20 mouse cellular contexts compared by ENCODE assay signal in the genomic region with DNA sequence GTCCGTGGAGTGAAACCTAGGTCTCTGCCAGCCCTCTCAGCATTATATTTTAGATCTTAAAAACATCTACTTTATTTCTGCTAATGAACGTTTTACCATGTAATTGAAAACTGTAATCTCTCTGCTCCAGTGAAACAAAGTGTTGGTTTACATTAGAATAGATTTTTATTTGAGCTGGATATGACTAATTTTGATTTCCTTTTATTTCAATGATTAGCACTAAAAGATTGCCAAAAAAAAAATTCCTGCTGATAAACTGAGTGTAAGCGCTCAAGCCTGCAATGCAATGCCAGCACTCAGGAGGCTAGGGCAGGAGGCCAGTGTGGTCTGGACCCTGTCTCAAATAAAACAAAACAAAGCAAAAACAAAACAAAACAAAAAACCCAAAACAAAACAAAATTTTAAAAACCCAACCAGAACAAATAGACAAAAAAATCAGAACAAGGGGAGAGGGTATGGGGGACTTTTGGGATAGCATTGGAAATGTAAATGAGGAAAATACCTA.
DNase-seq lines count a peak whose midpoint lies in the region; ATAC-seq lines count a peak whose summit lies in the region.
"Had no signal": no experiment of that assay in that cellular context is flagged by ENCODE, and none has a peak within 500 bp of the region (broad histone marks: within the 10 kb centered on the region; RNA-seq: fewer than 3 reads in every experiment).

No protein-coding gene starts in this region.

- no peaks in the 10 kb centered on the region for H3K4me1 ChIP-seq in midbrain, embryonic 11.5 days (ENCODE audit: control insufficient read depth, insufficient read depth, low read length)
- H3K4me1 ChIP-seq in midbrain, embryonic 13.5 days (replicated peaks) = no peaks in the 10 kb centered on the region
- H3K4me1 ChIP-seq: forebrain, embryonic 13.5 days; forebrain, embryonic 15.5 days had no signal

- H3K9me3 ChIP-seq in midbrain, embryonic 11.5 days (ENCODE audit: control insufficient read depth, low read length) = no peaks in the 10 kb centered on the region
- H3K9me3 ChIP-seq in midbrain, embryonic 13.5 days = no peaks in the 10 kb centered on the region
- H3K9me3 ChIP-seq: embryonic facial prominence, embryonic 10.5 days; embryonic facial prominence, embryonic 12.5 days; forebrain, embryonic 13.5 days; forebrain, embryonic 15.5 days had no signal

- intact Hi-C loops in left cerebral cortex, postnatal 4 days (cut with DNase I) = no loop called here

- H3K27ac ChIP-seq in midbrain, embryonic 11.5 days (ENCODE audit: low read depth, low read length) = no peak overlapping the region
- no peak overlapping the region for H3K27ac ChIP-seq in midbrain, embryonic 13.5 days
- H3K27ac ChIP-seq: embryonic facial prominence, embryonic 10.5 days; embryonic facial prominence, embryonic 12.5 days; forebrain, embryonic 13.5 days; forebrain, embryonic 15.5 days had no signal

- no peak overlapping the region for H3K4me2 ChIP-seq in midbrain, embryonic 11.5 days
- no peak overlapping the region for H3K4me2 ChIP-seq in midbrain, embryonic 13.5 days (replicated peaks)
- H3K4me2 ChIP-seq: embryonic facial prominence, embryonic 12.5 days; forebrain, embryonic 13.5 days; forebrain, embryonic 15.5 days had no signal

- DNase-seq in cerebellum, postnatal 14 days = peak; percentile 78 to 81
- no peak for DNase-seq in cerebellum, adult 9-11 months
- peak; percentile 24 for DNase-seq in left cerebral cortex, postnatal 4 days
- DNase-seq in left cerebral cortex, adult 8-10 months (ENCODE audit: low spot score in 2 of 2) = no peak
- peak; percentile 47 for DNase-seq in midbrain, embryonic 11.5 days (ENCODE audit: low spot score, missing footprints)
- DNase-seq: adrenal gland, adult 8-10 months; adrenal gland, postnatal 14 days; adrenal gland, postnatal 36 days; cerebellum, adult 11-12 months; cerebellum, adult 2 months; cerebellum, adult 9-10 months; forebrain, postnatal 0 days had no signal

- H3K36me3 ChIP-seq in midbrain, embryonic 11.5 days (ENCODE audit: control insufficient read depth, insufficient read depth, low read length) = no peaks in the 10 kb centered on the region
- H3K36me3 ChIP-seq in midbrain, embryonic 13.5 days = no peaks in the 10 kb centered on the region
- H3K36me3 ChIP-seq: embryonic facial prominence, embryonic 10.5 days; embryonic facial prominence, embryonic 12.5 days; forebrain, embryonic 15.5 days had no signal

- no peaks in the 10 kb centered on the region for H3K27me3 ChIP-seq in midbrain, embryonic 11.5 days (ENCODE audit: control insufficient read depth, insufficient read depth, low read length)
- H3K27me3 ChIP-seq in midbrain, embryonic 13.5 days = no peaks in the 10 kb centered on the region
- H3K27me3 ChIP-seq: embryonic facial prominence, embryonic 12.5 days; forebrain, embryonic 13.5 days; forebrain, embryonic 15.5 days had no signal

- 80% methylated on average over 3 of the region's 3 CpGs for WGBS in midbrain, embryonic 11.5 days
- WGBS in midbrain, embryonic 13.5 days = 86% methylated on average over 3 of the region's 3 CpGs

- ATAC-seq in midbrain, embryonic 11.5 days (ENCODE audit: low FRiP score) = no peak
- ATAC-seq in midbrain, embryonic 13.5 days = no peak
- ATAC-seq in megakaryocyte-erythroid progenitor cell, adult 5-6 weeks (replicated peaks; ENCODE audit: low FRiP score, low TSS enrichment, poor library complexity, severe bottlenecking) = no peak
- ATAC-seq: activated CD4-positive, CD25-positive, alpha-beta regulatory T cell, adult 4 months; forebrain, embryonic 13.5 days; forebrain, embryonic 15.5 days; forebrain, postnatal 0 days; Patski had no signal

- no peak overlapping the region for H3K4me3 ChIP-seq in midbrain, embryonic 11.5 days (ENCODE audit: low read depth, low read length)
- no peak overlapping the region for H3K4me3 ChIP-seq in midbrain, embryonic 13.5 days (replicated peaks)
- H3K4me3 ChIP-seq: embryonic facial prominence, embryonic 10.5 days; embryonic facial prominence, embryonic 12.5 days; forebrain, embryonic 13.5 days; forebrain, embryonic 15.5 days had no signal

- no peak overlapping the region for H3K9ac ChIP-seq in midbrain, embryonic 11.5 days (ENCODE audit: low read length)
- H3K9ac ChIP-seq in midbrain, embryonic 13.5 days (replicated peaks) = no peak overlapping the region
- H3K9ac ChIP-seq: embryonic facial prominence, embryonic 12.5 days; forebrain, embryonic 13.5 days; forebrain, embryonic 15.5 days; forebrain, postnatal 0 days had no signal

Comparison
In these comparisons a context has a peak if more than half of its experiments do, and no peak if none do; other contexts are left out.
1. DNase-seq: peak in cerebellum, postnatal 14 days (2 of 2), left cerebral cortex, postnatal 4 days (single experiment) and midbrain, embryonic 11.5 days (single experiment); none in cerebellum, adult 9-11 months (single experiment) and left cerebral cortex, adult 8-10 months (0 of 2).